In the genomic region with DNA sequence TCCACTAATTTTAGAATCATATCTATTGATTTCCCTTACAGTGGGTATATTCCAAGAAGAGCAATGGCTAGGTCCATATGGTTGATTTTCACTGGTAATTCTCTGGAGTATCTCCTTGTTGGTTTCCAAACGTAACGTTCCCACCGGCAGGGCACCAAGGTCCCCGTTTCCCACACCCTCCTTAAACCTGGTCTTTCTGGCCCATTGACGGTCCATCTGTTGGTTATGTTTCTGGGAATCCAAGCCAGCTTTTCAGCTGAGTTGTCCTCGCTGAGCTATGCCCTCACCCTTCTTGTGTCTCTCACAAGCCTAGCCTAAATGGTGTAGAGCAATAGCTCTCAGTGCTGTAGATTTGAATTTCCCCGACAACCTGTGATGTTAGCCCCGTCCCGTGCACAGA, we compare ENCODE assay signal across 9 mouse cellular contexts.
"Had no signal": no experiment of that assay in that cellular context is flagged by ENCODE, and none has a peak within 500 bp of the region (broad histone marks: within the 10 kb centered on the region; RNA-seq: fewer than 3 reads in every experiment).

No protein-coding gene starts in this region.

- DNase-seq: gastrocnemius, postnatal 14 days; gastrocnemius, postnatal 36 days; heart, adult 11 months; heart, adult 2 months; heart, postnatal 14 days; kidney, adult 9 months; kidney, postnatal 36 days; layer of hippocampus, adult 9-11 months; layer of hippocampus, postnatal 36 days had no signal
